Mouse (Mus musculus) testis, adult 2 months (tissue): ENCODE measurements around the gene 1700011L22Rik.

Experiments
- CTCF ChIP-seq: fragments of 200-500 bp; IDR thresholded peaks from 2 replicates; pipeline ENCODE4 v1.5.1; 2012; ENCODE audit warnings: low read depth, mild to moderate bottlenecking, inconsistent platforms, low read length, moderate library complexity; ENCODE audit not compliant: control insufficient read depth, insufficient read depth, insufficient replicate concordance
- POLR2A ChIP-seq: fragments of 200-500 bp; IDR thresholded peaks from 2 replicates; pipeline ENCODE4 v1.6.1; 2012; ENCODE audit warnings: low read depth, mild to moderate bottlenecking, inconsistent platforms, low read length, moderate library complexity; ENCODE audit not compliant: control insufficient read depth

- TF ChIP-seq CTCF (no peak), POLR2A (no peak)
These were observed 24.0 kb downstream of the 1700011L22Rik start for GRCm38 (mm10) chr8:79224363-79224762.
